Mouse (Mus musculus): ENCODE data around the gene Fam160a1.

The Fam160a1 gene

DNA sequence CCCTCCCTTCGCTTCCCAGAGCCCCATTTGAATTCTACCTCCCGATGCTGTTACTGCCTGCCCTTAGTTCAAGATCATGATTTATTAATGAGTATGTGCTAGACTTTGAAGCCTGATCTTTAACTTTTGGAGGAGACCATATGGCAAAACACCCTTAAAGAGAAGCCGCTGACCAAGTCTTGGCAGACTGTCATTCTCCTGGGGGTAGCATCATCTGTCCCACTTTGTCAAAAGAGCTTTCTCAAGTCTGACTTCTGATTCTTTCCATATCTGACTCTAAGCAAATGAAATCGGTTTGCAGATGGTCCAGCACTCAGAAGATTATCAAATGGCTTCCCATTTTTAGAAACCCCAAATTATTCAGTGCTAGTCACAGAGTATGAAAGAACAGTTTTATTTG lies 27.3 kb downstream of the Fam160a1 start:
- Histone ChIP-seq H3K36me3 (ENCODE audit: control insufficient read depth, insufficient read depth, low read length, poor library complexity, severe bottlenecking) (no peaks in the 10 kb centered on the region), H3K27me3 (ENCODE audit: control insufficient read depth, insufficient read depth, low read length, poor library complexity, severe bottlenecking) (no peaks in the 10 kb centered on the region)
- no peak for DNase-seq (ENCODE audit: low read depth, low spot score)

DNA sequence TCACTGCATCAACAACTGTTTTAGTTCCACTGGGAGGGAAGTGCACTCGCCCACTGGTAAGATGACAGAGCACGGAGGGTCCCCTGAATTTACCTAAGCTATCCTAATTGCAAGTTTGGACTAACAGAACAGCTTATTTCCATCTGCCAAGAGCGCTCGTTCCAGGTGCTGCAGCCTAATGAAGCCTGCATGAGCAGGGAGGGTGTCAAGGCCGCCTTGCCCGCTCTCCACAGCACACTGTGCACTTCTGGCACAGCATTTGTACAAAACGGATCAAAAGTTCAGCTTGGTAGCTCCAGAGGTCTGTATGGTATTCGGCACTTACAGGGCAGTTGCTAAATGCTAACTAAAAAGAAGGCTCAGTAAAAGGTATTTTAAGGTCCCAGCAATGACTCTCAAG lies 30.6 kb downstream of the Fam160a1 start:
- Histone ChIP-seq H3K36me3 (ENCODE audit: control insufficient read depth, insufficient read depth, low read length, poor library complexity, severe bottlenecking) (no peaks in the 10 kb centered on the region), H3K27me3 (ENCODE audit: control insufficient read depth, insufficient read depth, low read length, poor library complexity, severe bottlenecking) (no peaks in the 10 kb centered on the region)
- DNase-seq (ENCODE audit: low read depth, low spot score), result no peak

DNA sequence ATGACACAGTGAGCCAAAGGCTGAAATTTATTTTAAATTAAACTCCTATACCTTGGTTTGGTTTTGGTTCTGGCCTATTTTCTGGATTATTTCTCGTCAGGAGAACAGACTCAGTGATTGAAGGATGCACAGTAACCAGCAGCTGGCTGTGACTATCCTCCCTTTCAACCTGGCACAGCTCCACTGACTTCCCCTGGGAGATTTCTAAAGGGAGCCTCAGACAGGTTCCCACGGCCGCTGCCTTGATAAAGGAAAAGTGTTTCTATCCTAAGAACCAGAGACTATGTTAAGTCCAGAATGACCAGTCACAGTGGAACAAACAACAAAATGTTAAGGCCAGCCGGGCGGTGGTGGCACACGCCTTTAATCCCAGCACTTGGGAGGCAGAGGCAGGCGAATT lies 36.2 kb downstream of the Fam160a1 start:
- Histone ChIP-seq H3K27me3 (ENCODE audit: control insufficient read depth, insufficient read depth, low read length, poor library complexity, severe bottlenecking) (no peaks in the 10 kb centered on the region), H3K36me3 (ENCODE audit: control insufficient read depth, insufficient read depth, low read length, poor library complexity, severe bottlenecking) (no peaks in the 10 kb centered on the region)
- DNase-seq (ENCODE audit: low read depth, low spot score), result no peak

DNA sequence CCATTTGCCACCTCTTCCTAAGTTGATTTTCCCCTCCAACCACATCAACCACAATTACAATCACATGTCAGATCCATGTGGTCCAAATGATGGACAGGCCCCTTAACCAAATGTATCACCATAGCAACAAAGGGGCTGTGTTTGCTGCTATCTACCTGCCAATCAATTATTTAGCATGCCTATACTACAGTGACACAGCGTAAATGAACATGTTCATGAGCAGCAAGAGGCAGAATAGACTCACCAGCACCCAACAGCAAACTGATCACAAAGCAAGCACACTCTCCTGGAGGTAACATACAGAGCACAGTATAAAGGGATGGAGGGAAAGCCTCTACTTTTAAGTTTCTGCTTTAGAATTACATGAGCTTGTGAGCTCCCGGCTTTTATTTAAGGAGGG lies 36.8 kb downstream of the Fam160a1 start:
- H3K36me3 ChIP-seq (ENCODE audit: control insufficient read depth, insufficient read depth, low read length, poor library complexity, severe bottlenecking), result no peaks in the 10 kb centered on the region
- H3K27me3 ChIP-seq (ENCODE audit: control insufficient read depth, insufficient read depth, low read length, poor library complexity, severe bottlenecking), result no peaks in the 10 kb centered on the region
- DNase-seq (ENCODE audit: low read depth, low spot score), result no peak

GRCm38 (mm10) chr3:85777841-85778240 lies 39.2 kb downstream of the Fam160a1 start:
- DNase-seq (ENCODE audit: low read depth, low spot score), result no peak
- no peaks in the 10 kb centered on the region for H3K27me3 ChIP-seq (ENCODE audit: control insufficient read depth, insufficient read depth, low read length, poor library complexity, severe bottlenecking)
- no peaks in the 10 kb centered on the region for H3K36me3 ChIP-seq (ENCODE audit: control insufficient read depth, insufficient read depth, low read length, poor library complexity, severe bottlenecking)

DNA sequence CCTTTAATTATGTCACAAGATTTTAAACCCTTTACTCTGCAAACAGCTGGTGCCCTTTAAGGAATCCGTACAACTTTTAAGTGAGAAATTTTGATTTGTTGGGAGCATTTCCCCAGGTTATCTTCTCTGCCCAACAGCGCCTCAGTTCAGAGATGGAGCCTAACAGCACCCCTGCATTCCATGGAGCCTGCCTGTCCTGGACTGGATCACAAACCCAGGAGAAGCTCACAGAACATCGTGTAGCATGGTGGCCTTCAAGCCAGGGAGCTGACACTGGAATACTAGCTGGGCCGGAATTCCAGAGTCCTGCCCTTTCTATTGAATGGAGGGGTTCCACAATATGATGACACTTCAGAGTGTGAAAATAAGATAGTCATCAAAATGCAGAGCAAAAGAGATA lies 39.7 kb downstream of the Fam160a1 start:
- H3K27me3 ChIP-seq (ENCODE audit: control insufficient read depth, insufficient read depth, low read length, poor library complexity, severe bottlenecking), result no peaks in the 10 kb centered on the region
- no peak for DNase-seq (ENCODE audit: low read depth, low spot score)

GRCm38 (mm10) chr3:85776707-85777106 lies 40.4 kb downstream of the Fam160a1 start:
- Histone ChIP-seq H3K27me3 (ENCODE audit: control insufficient read depth, insufficient read depth, low read length, poor library complexity, severe bottlenecking) (no peaks in the 10 kb centered on the region), H3K36me3 (ENCODE audit: control insufficient read depth, insufficient read depth, low read length, poor library complexity, severe bottlenecking) (no peaks in the 10 kb centered on the region)
- DNase-seq (ENCODE audit: low read depth, low spot score), result no peak

More for the DNA sequence above, 39.7 kb downstream of the Fam160a1 start:
- H3K36me3 ChIP-seq (ENCODE audit: control insufficient read depth, insufficient read depth, low read length, poor library complexity, severe bottlenecking), result no peaks in the 10 kb centered on the region

DNA sequence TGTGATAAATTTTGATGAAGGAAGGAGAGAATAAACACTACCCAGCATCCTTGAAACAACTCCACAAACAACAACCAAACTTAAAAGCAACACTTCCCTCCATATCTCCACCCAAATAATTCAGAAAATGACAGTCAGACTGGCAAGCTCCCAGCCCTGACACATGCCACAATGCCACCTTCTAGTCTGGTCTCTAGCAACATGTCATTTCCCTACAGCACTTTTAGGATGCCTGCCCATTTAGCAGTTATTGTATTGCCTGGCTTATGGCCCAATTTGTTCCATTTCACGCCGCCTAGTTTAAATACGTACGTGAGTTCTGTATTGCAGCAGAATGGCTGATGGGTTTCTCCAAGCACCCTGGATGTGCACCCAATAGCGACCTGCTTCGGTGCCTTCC lies 41.0 kb downstream of the Fam160a1 start:
- H3K27me3 ChIP-seq (ENCODE audit: control insufficient read depth, insufficient read depth, low read length, poor library complexity, severe bottlenecking), result no peaks in the 10 kb centered on the region
- no peak for DNase-seq (ENCODE audit: low read depth, low spot score)
- H3K36me3 ChIP-seq (ENCODE audit: control insufficient read depth, insufficient read depth, low read length, poor library complexity, severe bottlenecking), result no peaks in the 10 kb centered on the region

DNA sequence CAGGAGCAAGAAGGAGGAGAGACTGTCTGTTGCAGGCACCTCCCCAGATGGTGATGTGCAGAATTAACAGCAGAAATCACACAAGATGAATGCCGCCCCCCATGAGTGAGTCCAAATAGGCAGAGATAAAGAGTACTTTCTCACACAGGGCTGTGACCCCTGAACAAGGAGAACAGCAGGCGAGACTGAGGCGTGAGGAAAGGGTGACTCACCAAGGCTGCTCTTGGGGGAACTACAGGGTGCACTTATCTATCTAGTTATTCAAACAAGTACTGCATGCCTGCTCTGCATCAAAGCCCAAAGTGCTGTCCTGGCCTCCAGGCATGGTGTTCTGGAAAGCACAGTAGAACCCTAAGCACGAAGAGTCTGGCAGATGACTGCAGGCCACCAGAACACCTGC lies 43.2 kb downstream of the Fam160a1 start:
- Histone ChIP-seq H3K27me3 (ENCODE audit: control insufficient read depth, insufficient read depth, low read length, poor library complexity, severe bottlenecking) (no peaks in the 10 kb centered on the region), H3K36me3 (ENCODE audit: control insufficient read depth, insufficient read depth, low read length, poor library complexity, severe bottlenecking) (no peaks in the 10 kb centered on the region)
- DNase-seq (ENCODE audit: low read depth, low spot score), result no peak

DNA sequence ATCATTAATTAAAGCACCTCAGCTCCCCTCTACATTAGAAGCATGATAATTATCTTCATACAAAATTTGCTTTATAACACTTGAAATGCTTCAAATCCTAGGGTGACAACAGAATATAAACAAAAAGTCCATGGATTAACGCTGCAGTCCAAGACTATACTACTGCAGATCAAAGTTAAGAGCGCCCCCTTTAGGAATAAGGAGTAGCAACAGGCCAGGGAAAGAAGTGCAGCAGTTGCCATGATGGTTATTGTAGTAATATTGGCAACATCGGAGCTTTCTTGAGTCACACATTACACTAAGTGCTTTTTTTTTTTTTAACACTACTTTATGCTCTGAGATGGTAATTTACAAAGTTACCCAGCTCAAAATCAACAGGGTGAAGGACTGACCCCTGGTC lies 43.7 kb downstream of the Fam160a1 start:
- no peaks in the 10 kb centered on the region for H3K36me3 ChIP-seq (ENCODE audit: control insufficient read depth, insufficient read depth, low read length, poor library complexity, severe bottlenecking)
- H3K27me3 ChIP-seq (ENCODE audit: control insufficient read depth, insufficient read depth, low read length, poor library complexity, severe bottlenecking), result no peaks in the 10 kb centered on the region
- DNase-seq (ENCODE audit: low read depth, low spot score), result no peak

GRCm38 (mm10) chr3:85764937-85765337 lies 52.2 kb downstream of the Fam160a1 start:
- Histone ChIP-seq H3K36me3 (ENCODE audit: control insufficient read depth, insufficient read depth, low read length, poor library complexity, severe bottlenecking) (no peaks in the 10 kb centered on the region), H3K27me3 (ENCODE audit: control insufficient read depth, insufficient read depth, low read length, poor library complexity, severe bottlenecking) (no peaks in the 10 kb centered on the region)
- DNase-seq (ENCODE audit: low read depth, low spot score), result no peak

- Histone ChIP-seq H3K27me3 (ENCODE audit: control insufficient read depth, insufficient read depth, low read length, poor library complexity, severe bottlenecking) (no peaks in the 10 kb centered on the region), H3K36me3 (ENCODE audit: control insufficient read depth, insufficient read depth, low read length, poor library complexity, severe bottlenecking) (no peaks in the 10 kb centered on the region)
- no peak for DNase-seq (ENCODE audit: low read depth, low spot score)
These were observed 52.9 kb downstream of the Fam160a1 start for GRCm38 (mm10) chr3:85764008-85764834.

- no peaks in the 10 kb centered on the region for H3K27me3 ChIP-seq (ENCODE audit: control insufficient read depth, insufficient read depth, low read length, poor library complexity, severe bottlenecking)
- H3K36me3 ChIP-seq (ENCODE audit: control insufficient read depth, insufficient read depth, low read length, poor library complexity, severe bottlenecking), result no peaks in the 10 kb centered on the region
- DNase-seq (ENCODE audit: low read depth, low spot score), result no peak
These were observed 59.1 kb downstream of the Fam160a1 start for GRCm38 (mm10) chr3:85757944-85758343.

DNA sequence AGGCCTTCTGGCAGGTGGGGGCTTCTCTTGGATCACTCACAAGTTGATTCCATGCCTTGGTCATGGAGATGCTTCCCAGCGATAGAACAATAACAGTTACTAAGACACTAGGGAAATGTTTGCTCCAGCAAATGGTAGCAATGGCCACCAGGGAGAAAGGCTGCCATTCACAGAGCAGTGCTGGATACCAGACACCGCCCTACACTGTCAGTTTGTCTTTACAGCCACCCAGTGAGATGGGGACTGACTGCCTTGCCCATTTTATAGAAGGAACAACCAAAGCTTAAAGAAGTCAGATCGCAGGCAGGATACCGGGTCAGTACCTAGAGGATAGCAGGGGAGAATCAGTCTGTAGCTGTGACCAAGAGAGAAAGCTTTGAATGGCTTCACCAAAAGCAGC lies 59.7 kb downstream of the Fam160a1 start:
- Histone ChIP-seq H3K36me3 (ENCODE audit: control insufficient read depth, insufficient read depth, low read length, poor library complexity, severe bottlenecking) (no peaks in the 10 kb centered on the region), H3K27me3 (ENCODE audit: control insufficient read depth, insufficient read depth, low read length, poor library complexity, severe bottlenecking) (no peaks in the 10 kb centered on the region)
- DNase-seq (ENCODE audit: low read depth, low spot score), result no peak

DNA sequence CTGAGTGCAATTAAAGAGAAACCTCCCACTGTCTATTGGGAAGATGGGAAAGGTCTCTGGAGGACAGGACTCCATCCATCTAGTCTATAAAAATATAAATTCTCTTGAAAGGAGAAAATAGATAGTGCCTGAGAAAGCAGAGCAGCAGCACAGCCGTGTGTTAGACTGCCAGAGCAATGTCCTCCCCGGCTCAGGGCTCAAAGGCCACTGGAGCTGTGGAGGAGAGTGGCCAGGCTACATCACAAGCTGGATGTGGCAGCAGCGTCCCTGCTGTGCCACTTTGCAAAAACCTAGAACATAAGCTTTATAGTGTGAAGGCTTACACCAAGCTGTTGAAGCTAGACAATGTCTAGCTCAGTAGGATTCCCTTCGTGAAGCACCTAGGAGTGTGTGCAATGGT lies 67.7 kb downstream of the Fam160a1 start:
- no peak for DNase-seq (ENCODE audit: low read depth, low spot score)
- Histone ChIP-seq H3K27me3 (ENCODE audit: control insufficient read depth, insufficient read depth, low read length, poor library complexity, severe bottlenecking) (no peaks in the 10 kb centered on the region), H3K36me3 (ENCODE audit: control insufficient read depth, insufficient read depth, low read length, poor library complexity, severe bottlenecking) (no peaks in the 10 kb centered on the region)

DNA sequence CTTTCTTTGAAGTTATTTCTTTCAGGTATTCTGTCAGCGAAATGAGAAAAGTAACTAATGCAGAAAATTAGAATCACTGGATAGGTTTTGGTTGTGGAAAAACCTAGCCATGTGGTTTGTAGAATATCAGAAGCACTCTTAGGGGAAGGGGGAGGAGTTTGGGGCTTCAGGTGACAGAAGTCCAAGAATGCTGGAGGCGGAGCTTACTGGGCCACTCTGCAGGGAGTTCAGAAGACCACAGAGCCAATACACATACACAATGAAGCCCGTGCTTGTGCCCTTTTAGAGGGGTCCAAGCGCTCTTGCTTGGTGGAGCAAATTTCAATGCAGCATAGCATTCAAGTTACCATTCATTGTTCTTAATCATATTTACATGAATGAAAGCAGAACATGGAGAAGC lies 68.2 kb downstream of the Fam160a1 start:
- Histone ChIP-seq H3K27me3 (ENCODE audit: control insufficient read depth, insufficient read depth, low read length, poor library complexity, severe bottlenecking) (no peaks in the 10 kb centered on the region), H3K36me3 (ENCODE audit: control insufficient read depth, insufficient read depth, low read length, poor library complexity, severe bottlenecking) (no peaks in the 10 kb centered on the region)
- DNase-seq (ENCODE audit: low read depth, low spot score), result no peak
